Mouse (Mus musculus): Measurements from ENCODE around the gene Arhgap31. TPM values are rescaled to one million over a fixed set of nuclear protein-coding genes. Genes with fewer than 3 reads are reported as not detected.

Arhgap31 gene
- polyA plus RNA-seq, 1 experiment, result 6.1 TPM

GRCm38 (mm10) chr16:38549479-38550396 lies 163.3 kb downstream of the Arhgap31 start, which contains the start of gene Poglut1:
Gene Poglut1 (minus strand): TSS chr16:38550258.
- Histone ChIP-seq H3K4me3 (replicated peaks; ENCODE audit: control insufficient read depth, low read depth, low read length) (peak within 1 kb of the TSS; percentile 88), H3K27ac (ENCODE audit: control insufficient read depth, insufficient read depth, low read depth, low read length, poor library complexity) (no peak within 1 kb of the TSS), H3K4me1 (ENCODE audit: control insufficient read depth, insufficient read depth, low read length) (no peaks in the 10 kb centered on the region)
- 4% methylated on average over 54 of the region's 54 CpGs for WGBS
- TF ChIP-seq POLR2A (IDR thresholded peaks at IDR 0.05; ENCODE audit: borderline replicate concordance, control insufficient read depth, low read depth, low read length) (peak; percentile 68; the same call in 1 of the 2 replicates), CTCF (IDR thresholded peaks at IDR 0.05; ENCODE audit: control insufficient read depth, insufficient read depth, low read length) (no peak)

Other genes with a start within 250 kb of the Arhgap31 start
- gene Timmdc1, start 190.6 kb downstream of the Arhgap31 start, polyA plus RNA-seq (2011; ENCODE audit: insufficient read depth, insufficient read length, low replicate concordance, missing spikeins), result 9.8 and 13.9 TPM in 2 replicates
- 6.1 and 12.0 TPM in 2 replicates for gene Poglut1, start 163.0 kb downstream of the Arhgap31 start, polyA plus RNA-seq (2011; ENCODE audit: insufficient read depth, insufficient read length, low replicate concordance, missing spikeins)
- 26.1 and 35.7 TPM in 2 replicates for gene Tmem39a, start 154.6 kb downstream of the Arhgap31 start, polyA plus RNA-seq (2011; ENCODE audit: insufficient read depth, insufficient read length, low replicate concordance, missing spikeins)
- gene B4galt4, start 29.0 kb upstream of the Arhgap31 start, polyA plus RNA-seq (2011; ENCODE audit: insufficient read depth, insufficient read length, low replicate concordance, missing spikeins), result 4.2 and 12.8 TPM in 2 replicates
- gene Upk1b, start 87.1 kb upstream of the Arhgap31 start, polyA plus RNA-seq (2011; ENCODE audit: insufficient read depth, insufficient read length, low replicate concordance, missing spikeins), result not detected in 2 replicates
- not detected in 2 replicates for gene 4930435E12Rik, start 115.5 kb upstream of the Arhgap31 start, polyA plus RNA-seq (2011; ENCODE audit: insufficient read depth, insufficient read length, low replicate concordance, missing spikeins)
- gene Igsf11, start 179.4 kb upstream of the Arhgap31 start, polyA plus RNA-seq (2011; ENCODE audit: insufficient read depth, insufficient read length, low replicate concordance, missing spikeins), result 0.38 and 1.2 TPM in 2 replicates